Mouse (Mus musculus) liver, embryonic 14.5 days (tissue): ENCODE data around the gene BC051019.

Experiments
- CTCF ChIP-seq: IDR thresholded peaks from 2 replicates; pipeline ENCODE4 v1.5.1; 2016; ENCODE audit warnings: antibody characterized with exemption, low read depth, control low read depth
- EP300 ChIP-seq: IDR thresholded peaks from 2 replicates; pipeline ENCODE4 v1.6.1; 2016; ENCODE audit warnings: antibody characterized with exemption, low read depth

GRCm38 (mm10) chr7:109747747-109748146 is 24.1 kb upstream of the BC051019 start:
- TF ChIP-seq CTCF, result no peak; the same call in 1 of the 2 replicates
- TF ChIP-seq EP300, result no peak
